Mouse (Mus musculus): ENCODE measurements around the gene Dusp1. TPM values are rescaled to one million over a fixed set of nuclear protein-coding genes. Genes with fewer than 3 reads are reported as not detected.

Gene Dusp1
- polyA plus RNA-seq, 1 experiment from 2014 or later, result 27.3 TPM

DNA sequence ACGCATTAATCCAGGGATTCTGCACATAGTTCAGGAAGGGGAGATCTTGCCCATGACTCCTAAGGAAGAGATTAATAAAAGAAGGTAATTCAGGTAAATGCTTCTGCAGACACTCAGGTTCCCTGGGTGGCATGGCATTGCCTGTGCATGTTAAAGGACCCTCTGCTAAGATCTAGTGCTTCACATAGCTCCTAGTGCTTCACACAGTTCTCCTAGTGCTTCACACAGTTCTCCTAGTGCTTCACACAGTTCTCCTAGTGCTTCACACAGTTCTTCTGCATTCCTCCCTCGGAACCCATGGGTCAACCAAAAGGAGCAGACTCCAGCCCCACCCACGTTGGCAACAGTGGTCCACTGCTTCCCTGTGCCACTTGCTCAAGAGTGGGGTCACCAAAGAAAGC lies 56.7 kb downstream of the Dusp1 start:
- ATAC-seq (ENCODE audit: low read depth) (no peak), DNase-seq (ENCODE audit: low spot score) (no peak)
- no peak overlapping the region for H3K9ac ChIP-seq (ENCODE audit: low read depth, low read length)
- H3K4me2 ChIP-seq (ENCODE audit: low read depth, low read length), result peak overlapping the region; percentile 4; the same call in 1 of the 2 replicates
- peaks cover 45% of the 10 kb centered on the region for H3K4me1 ChIP-seq (ENCODE audit: control insufficient read depth, insufficient read depth, low read length)
- H3K9me3 ChIP-seq (ENCODE audit: control insufficient read depth, low read length), result no peaks in the 10 kb centered on the region
- WGBS, result 73% methylated on average over 3 of the region's 3 CpGs
- no peaks in the 10 kb centered on the region for H3K27me3 ChIP-seq (replicated peaks; ENCODE audit: control insufficient read depth, insufficient read depth, low read length)
- H3K27ac ChIP-seq (replicated peaks; ENCODE audit: low read depth, low read length), result peak overlapping the region; percentile 89; the same call in 1 of the 2 replicates
- no peak overlapping the region for H3K4me3 ChIP-seq (ENCODE audit: low read depth, low read length)
- H3K36me3 ChIP-seq (ENCODE audit: control insufficient read depth, insufficient read depth, low read length), result peaks cover 12% of the 10 kb centered on the region

DNA sequence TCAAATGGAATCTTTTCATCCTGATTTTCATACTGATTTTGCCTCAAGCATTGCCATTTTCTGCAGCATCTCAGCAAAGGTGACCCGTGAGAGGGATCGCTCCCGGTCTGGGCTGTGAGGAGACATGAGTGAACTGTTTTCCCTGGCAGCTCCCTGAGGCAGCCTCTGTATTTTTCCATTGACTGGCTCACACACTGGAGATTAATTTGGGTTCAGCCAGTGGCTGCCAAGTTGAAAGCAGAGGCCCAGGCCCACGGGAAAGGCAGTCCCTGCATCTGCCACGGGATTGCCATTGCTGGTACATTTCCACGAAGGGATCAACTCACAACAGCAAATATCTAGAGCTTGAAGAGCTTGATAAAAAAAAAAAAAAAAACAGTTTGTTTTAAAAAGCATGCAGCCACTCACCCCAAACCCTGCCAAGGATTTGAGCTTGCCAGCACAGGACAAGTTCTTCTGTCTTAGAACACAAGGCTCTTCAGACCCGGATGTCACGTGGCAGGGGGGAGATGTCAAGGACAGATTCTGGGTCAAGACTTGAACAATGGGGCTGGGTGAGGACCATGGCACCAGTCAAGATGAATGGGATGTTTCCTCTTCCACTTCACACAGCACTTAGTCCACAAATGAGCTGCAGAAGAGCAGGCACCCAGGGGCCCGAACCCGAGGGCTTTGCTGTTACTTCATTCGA lies 57.8 kb downstream of the Dusp1 start:
- WGBS, result 27% methylated on average over 11 of the region's 11 CpGs
- DNase-seq (ENCODE audit: low spot score), result peak; percentile 77
- Histone ChIP-seq H3K4me2 (ENCODE audit: low read depth, low read length) (peak overlapping the region; percentile 54), H3K9me3 (ENCODE audit: control insufficient read depth, low read length) (no peaks in the 10 kb centered on the region), H3K4me1 (ENCODE audit: control insufficient read depth, insufficient read depth, low read length) (peaks cover 38% of the 10 kb centered on the region), H3K36me3 (ENCODE audit: control insufficient read depth, insufficient read depth, low read length) (peaks cover 12% of the 10 kb centered on the region), H3K27me3 (replicated peaks; ENCODE audit: control insufficient read depth, insufficient read depth, low read length) (no peaks in the 10 kb centered on the region), H3K9ac (ENCODE audit: low read depth, low read length) (peak overlapping the region; percentile 47), H3K27ac (replicated peaks; ENCODE audit: low read depth, low read length) (peak overlapping the region; percentile 89), H3K4me3 (ENCODE audit: low read depth, low read length) (no peak overlapping the region)
- no peak for ATAC-seq (ENCODE audit: low read depth)

DNA sequence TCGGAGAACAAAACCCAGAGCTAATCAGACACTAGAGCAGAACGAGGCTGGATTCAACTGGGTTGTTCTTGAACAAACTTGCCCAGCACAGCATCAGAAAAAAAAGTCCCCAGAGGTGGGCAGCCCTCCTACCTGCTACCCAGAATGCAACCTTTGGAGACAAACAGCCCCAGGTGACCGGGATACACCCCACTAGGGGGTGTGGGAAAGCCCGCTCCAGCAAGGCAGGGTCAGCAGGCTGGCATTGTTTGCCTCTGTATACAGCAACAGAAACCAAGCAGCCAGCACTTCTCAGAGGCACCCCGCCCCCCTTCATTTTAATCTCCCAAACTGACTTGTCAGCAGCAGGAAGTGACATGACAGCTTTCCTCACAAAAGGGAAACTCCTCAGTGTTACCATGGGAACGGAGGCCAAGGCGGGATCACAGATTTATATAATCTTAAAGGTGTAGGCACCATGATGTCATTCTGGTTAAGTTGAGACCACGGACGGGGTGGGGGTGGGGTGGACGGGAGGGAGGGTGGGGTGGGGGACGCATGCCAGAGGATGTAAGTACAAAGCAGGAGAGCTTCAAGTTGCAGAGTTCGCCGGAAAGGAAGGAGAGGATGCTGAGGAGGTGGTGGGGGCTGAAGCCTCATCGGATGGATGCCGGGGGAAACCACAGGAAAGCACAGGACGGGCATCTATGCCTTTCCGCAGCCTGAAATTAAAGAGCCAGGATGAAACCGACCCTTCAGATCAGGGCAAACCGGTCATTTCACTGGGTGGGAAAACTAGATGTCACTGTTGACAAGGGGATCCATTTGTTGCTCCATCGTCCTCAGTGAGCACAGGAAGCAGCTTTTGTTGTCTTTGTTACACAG lies 58.9 kb downstream of the Dusp1 start:
- Histone ChIP-seq H3K4me3 (ENCODE audit: low read depth, low read length) (peak overlapping the region; percentile 24), H3K4me2 (ENCODE audit: low read depth, low read length) (peak overlapping the region; percentile 54), H3K27ac (replicated peaks; ENCODE audit: low read depth, low read length) (peak overlapping the region; percentile 89), H3K9ac (ENCODE audit: low read depth, low read length) (peak overlapping the region; percentile 52), H3K27me3 (replicated peaks; ENCODE audit: control insufficient read depth, insufficient read depth, low read length) (no peaks in the 10 kb centered on the region), H3K36me3 (ENCODE audit: control insufficient read depth, insufficient read depth, low read length) (peaks cover 12% of the 10 kb centered on the region), H3K9me3 (ENCODE audit: control insufficient read depth, low read length) (no peaks in the 10 kb centered on the region), H3K4me1 (ENCODE audit: control insufficient read depth, insufficient read depth, low read length) (peaks cover 38% of the 10 kb centered on the region)
- DNase-seq (ENCODE audit: low spot score) (peak; percentile 97), ATAC-seq (ENCODE audit: low read depth) (peak; percentile 77)
- WGBS, result 4% methylated on average over 20 of the region's 20 CpGs

DNA sequence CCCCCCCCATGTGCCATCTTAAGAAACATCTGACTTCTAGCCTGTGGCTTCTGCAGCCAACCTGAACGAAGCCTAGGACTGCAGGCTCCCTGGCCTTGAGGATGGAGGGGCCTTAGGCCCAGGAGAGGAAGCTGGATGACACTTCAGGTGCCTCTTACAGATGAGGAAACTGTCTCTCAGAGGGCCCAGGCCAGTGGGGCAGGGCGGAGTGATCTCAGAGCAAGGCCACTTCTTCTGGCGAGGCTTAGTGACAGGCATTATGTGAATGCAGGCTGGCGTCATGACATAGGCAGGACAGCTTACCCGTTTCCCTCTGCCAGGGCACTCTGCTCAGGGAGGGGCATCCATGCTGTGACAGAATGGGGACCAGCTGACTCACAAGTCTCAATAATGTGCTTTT lies 60.1 kb downstream of the Dusp1 start:
- H3K27ac ChIP-seq (replicated peaks; ENCODE audit: low read depth, low read length), result 0 out of 2 replicates have a peak overlapping the region, but pooled peaks have one; percentile 22
- no peak for DNase-seq (ENCODE audit: low spot score)
- no peaks in the 10 kb centered on the region for H3K9me3 ChIP-seq (ENCODE audit: control insufficient read depth, low read length)
- H3K4me3 ChIP-seq (ENCODE audit: low read depth, low read length), result no peak overlapping the region
- H3K4me1 ChIP-seq (ENCODE audit: control insufficient read depth, insufficient read depth, low read length), result peaks cover 34% of the 10 kb centered on the region
- no peak overlapping the region for H3K9ac ChIP-seq (ENCODE audit: low read depth, low read length)
- no peak overlapping the region for H3K4me2 ChIP-seq (ENCODE audit: low read depth, low read length)
- no peak for ATAC-seq (ENCODE audit: low read depth)
- peaks cover 12% of the 10 kb centered on the region for H3K36me3 ChIP-seq (ENCODE audit: control insufficient read depth, insufficient read depth, low read length)
- H3K27me3 ChIP-seq (replicated peaks; ENCODE audit: control insufficient read depth, insufficient read depth, low read length), result no peaks in the 10 kb centered on the region
- WGBS, result 81% methylated on average over 5 of the region's 5 CpGs

DNA sequence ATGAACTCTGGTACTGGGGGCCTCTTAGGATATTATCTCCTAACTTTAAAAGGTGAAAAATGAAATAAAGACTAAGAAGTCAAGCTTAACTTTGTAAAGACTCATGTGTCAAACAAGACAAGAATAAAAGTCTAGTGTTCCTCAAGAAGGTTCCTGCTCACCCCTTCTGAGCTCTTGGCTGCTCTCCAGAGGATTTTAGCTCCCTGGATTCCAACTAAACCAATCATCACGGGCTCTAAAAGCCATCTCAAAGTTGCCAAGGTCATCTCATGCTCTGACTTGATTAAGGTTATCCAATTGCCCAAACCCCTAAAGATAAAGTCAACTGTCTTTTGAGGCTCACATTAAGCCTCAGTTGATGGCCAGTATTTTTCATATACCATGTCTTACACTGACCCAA lies 63.3 kb downstream of the Dusp1 start:
- Histone ChIP-seq H3K4me1 (ENCODE audit: control insufficient read depth, insufficient read depth, low read length) (peaks cover 10% of the 10 kb centered on the region), H3K4me3 (ENCODE audit: low read depth, low read length) (no peak overlapping the region), H3K4me2 (ENCODE audit: low read depth, low read length) (no peak overlapping the region), H3K27ac (replicated peaks; ENCODE audit: low read depth, low read length) (no peak overlapping the region), H3K9me3 (ENCODE audit: control insufficient read depth, low read length) (no peaks in the 10 kb centered on the region), H3K27me3 (replicated peaks; ENCODE audit: control insufficient read depth, insufficient read depth, low read length) (no peaks in the 10 kb centered on the region), H3K36me3 (ENCODE audit: control insufficient read depth, insufficient read depth, low read length) (no peaks in the 10 kb centered on the region), H3K9ac (ENCODE audit: low read depth, low read length) (no peak overlapping the region)
- WGBS, result 27% methylated on average over 1 of the region's 1 CpGs
- DNase-seq (ENCODE audit: low spot score) (no peak), ATAC-seq (ENCODE audit: low read depth) (no peak)

DNA sequence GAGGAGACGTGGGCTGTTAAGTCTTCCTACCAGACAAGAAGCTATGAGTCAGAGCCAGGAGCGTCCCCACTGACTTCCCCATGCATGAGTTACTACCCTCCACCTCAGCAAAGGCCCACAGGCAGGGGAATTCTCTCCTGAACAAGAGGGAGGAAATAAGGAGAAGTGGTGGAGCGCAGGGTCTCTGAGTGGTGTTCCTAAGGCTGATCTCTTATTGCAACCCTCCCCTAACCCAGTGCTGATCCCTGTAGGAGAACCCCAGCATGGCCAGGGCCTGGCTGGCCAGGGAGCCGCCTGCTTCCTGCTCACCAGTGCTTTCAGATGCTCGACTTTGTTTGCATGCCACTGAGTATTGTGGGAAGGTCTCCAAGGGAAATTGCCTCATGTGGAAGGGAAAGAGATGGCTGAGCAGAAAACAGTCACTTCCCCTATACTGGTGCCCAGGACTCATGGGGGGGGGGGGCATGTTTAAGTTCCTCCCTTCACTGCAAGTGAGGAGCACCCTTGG lies 64.5 kb downstream of the Dusp1 start:
- Histone ChIP-seq H3K27ac (replicated peaks; ENCODE audit: low read depth, low read length) (no peak overlapping the region; the same call in 1 of the 2 replicates), H3K9ac (ENCODE audit: low read depth, low read length) (no peak overlapping the region), H3K4me2 (ENCODE audit: low read depth, low read length) (no peak overlapping the region), H3K4me3 (ENCODE audit: low read depth, low read length) (no peak overlapping the region), H3K27me3 (replicated peaks; ENCODE audit: control insufficient read depth, insufficient read depth, low read length) (no peaks in the 10 kb centered on the region), H3K4me1 (ENCODE audit: control insufficient read depth, insufficient read depth, low read length) (peaks cover 2% of the 10 kb centered on the region; the same call in 1 of the 2 replicates), H3K9me3 (ENCODE audit: control insufficient read depth, low read length) (peaks cover 6% of the 10 kb centered on the region), H3K36me3 (ENCODE audit: control insufficient read depth, insufficient read depth, low read length) (no peaks in the 10 kb centered on the region)
- 61% methylated on average over 5 of the region's 5 CpGs for WGBS
- DNase-seq (ENCODE audit: low spot score) (no peak), ATAC-seq (ENCODE audit: low read depth) (no peak)

DNA sequence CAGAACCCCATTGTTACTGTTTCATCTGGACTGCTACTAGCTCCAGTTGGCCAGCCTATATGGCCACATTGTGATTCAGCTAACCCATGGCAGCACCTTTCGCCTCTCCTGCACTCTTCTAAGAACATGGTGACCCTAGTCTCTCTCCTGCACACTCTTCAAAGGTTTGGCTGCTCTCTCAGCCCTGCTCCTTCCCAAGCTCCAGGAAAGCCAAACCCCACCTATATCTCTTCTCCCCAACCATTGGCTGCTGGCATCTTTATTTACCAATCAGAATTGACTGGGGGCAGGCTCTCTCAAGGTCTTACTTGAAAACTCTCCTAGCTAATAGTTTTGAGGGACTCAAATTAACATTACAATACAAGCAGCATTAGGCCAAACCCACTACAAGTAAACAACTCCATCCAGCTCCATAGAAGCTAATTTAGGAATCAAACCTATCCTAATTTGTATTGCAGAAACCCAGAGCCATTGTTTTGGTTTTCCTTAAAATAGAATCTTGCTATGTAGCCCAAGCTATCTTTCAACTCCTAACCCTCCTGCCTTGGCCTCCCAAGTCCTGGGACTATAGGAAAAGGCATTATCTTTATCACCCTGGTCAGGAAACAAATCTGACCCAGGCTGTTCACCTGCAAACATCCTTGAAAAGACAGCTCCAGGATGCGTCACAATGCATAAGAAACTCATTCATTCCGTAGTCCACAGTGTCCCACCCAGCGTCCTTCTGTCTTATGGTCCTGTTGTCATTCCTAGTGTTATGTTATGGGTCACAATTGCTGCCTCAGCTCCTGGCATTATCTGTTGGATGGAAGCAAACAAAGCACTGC lies 67.1 kb downstream of the Dusp1 start:
- DNase-seq (ENCODE audit: low spot score), result no peak
- no peak for ATAC-seq (ENCODE audit: low read depth)
- Histone ChIP-seq H3K4me2 (ENCODE audit: low read depth, low read length) (no peak overlapping the region), H3K4me3 (ENCODE audit: low read depth, low read length) (no peak overlapping the region), H3K27me3 (replicated peaks; ENCODE audit: control insufficient read depth, insufficient read depth, low read length) (no peaks in the 10 kb centered on the region), H3K4me1 (ENCODE audit: control insufficient read depth, insufficient read depth, low read length) (no peaks in the 10 kb centered on the region), H3K27ac (replicated peaks; ENCODE audit: low read depth, low read length) (no peak overlapping the region), H3K36me3 (ENCODE audit: control insufficient read depth, insufficient read depth, low read length) (no peaks in the 10 kb centered on the region), H3K9ac (ENCODE audit: low read depth, low read length) (no peak overlapping the region), H3K9me3 (ENCODE audit: control insufficient read depth, low read length) (peaks cover 6% of the 10 kb centered on the region)
- WGBS, result 80% methylated on average over 4 of the region's 4 CpGs

DNA sequence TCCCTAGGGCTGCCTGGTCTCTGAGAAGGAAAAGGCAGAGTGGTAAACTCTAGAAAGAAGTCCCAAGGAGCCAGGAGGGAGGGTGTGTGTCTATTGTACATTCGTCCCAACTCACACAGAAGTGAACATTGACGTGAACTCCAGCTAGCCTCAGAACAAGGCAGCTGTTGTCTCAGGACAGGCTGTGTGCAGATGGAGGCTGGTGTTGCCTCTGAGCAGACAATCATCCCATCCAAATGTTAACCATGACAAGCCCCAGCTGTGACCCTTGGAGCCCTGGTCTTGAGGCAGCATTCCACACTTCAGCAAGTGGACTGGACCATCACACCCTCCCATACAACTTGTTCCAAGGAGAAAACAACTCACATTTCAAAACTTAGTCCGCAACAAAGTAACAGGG lies 69.7 kb downstream of the Dusp1 start:
- no peak for ATAC-seq (ENCODE audit: low read depth)
- H3K36me3 ChIP-seq (ENCODE audit: control insufficient read depth, insufficient read depth, low read length), result no peaks in the 10 kb centered on the region
- no peak for DNase-seq (ENCODE audit: low spot score)
- no peaks in the 10 kb centered on the region for H3K27me3 ChIP-seq (replicated peaks; ENCODE audit: control insufficient read depth, insufficient read depth, low read length)
- 71% methylated on average over 3 of the region's 3 CpGs for WGBS
- H3K4me2 ChIP-seq (ENCODE audit: low read depth, low read length), result no peak overlapping the region
- H3K4me1 ChIP-seq (ENCODE audit: control insufficient read depth, insufficient read depth, low read length), result no peaks in the 10 kb centered on the region
- H3K4me3 ChIP-seq (ENCODE audit: low read depth, low read length), result no peak overlapping the region
- H3K9me3 ChIP-seq (ENCODE audit: control insufficient read depth, low read length), result peaks cover 6% of the 10 kb centered on the region
- no peak overlapping the region for H3K9ac ChIP-seq (ENCODE audit: low read depth, low read length)
- no peak overlapping the region for H3K27ac ChIP-seq (replicated peaks; ENCODE audit: low read depth, low read length)
